Mouse (Mus musculus) erythroid progenitor cell, adult 5-6 weeks (primary cell): ENCODE data around the gene Scn8a. TPM values are rescaled to one million over a fixed set of nuclear protein-coding genes. Genes with fewer than 3 reads are reported as not detected.

ENCODE experiments used
- ATAC-seq: replicated peaks from 2 replicates; pipeline ENCODE4 v1.8.0; 2016; ENCODE audit warnings: moderate number of reproducible peaks, mild to moderate bottlenecking, moderate TSS enrichment, inconsistent platforms; ENCODE audit not compliant: poor library complexity, low FRiP score, severe bottlenecking
- total RNA-seq, 2 experiments: library from RNA; stranded (forward) in 1 of 2; stranded (reverse) in 1 of 2; fragments of 150-400 nt in 1 of 2; fragments of 186-747, 209-891 nt in 1 of 2; gene quantifications; 2 replicates each; pipeline versions ENCODE4 v1.2.3 to v1.2.4; 2015 to 2017; ENCODE audit warnings: low replicate concordance in 2 of 2

Scn8a gene
- total RNA-seq, 2 experiments from 2014 or later: not detected

DNA sequence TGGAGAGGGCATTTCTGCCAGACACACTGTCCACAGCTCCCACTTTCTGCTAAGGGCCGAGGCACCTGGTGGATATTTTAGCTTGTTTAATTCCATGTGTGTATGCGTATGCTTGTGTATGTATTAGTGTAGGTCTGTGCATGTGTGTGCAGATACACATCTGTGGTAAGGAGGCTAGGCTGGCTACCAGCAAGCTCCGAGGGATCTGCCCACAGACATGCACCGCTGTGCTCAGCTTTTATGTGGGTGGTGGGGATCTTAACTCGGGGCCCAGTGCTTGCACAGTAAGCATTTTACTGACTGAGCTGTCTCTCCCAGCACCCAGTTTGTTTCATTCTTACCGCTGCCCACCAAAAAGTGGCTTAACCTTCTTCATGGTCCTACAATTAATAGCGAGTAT, 137.6 kb downstream of the Scn8a start:
- ATAC-seq: no peak

DNA sequence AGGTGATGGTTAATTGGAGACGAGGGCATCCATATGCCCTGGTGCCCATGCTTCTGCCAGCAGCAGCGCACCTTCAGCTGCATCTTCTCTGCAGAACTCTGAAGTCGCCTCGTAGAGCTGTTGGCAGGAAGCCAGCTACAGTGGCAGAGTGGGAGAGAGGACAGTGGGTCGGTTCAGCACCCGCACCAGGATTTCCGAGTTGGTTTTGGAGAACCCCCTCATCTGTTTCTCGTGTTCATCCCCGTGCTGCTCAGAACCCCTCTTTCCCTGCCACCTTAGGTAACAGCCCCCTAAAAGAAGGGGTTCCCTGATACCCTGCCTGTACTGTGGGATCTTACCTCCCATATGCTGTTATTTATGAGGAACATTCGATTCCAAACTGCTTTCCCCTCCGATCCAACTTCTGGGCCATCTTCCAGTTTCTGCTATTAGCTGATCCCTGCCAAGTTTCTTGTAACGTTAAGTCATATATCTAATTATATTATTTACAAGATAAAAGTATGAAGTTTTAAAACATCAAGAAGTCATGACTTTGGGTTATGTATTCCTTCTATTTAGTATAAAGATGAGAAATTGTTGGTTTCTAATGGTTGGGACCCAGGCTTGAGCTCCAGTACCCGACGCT, 138.8 kb downstream of the Scn8a start:
- ATAC-seq: no peak

- no peak for ATAC-seq
These were observed 141.7 kb downstream of the Scn8a start for GRCm38 (mm10) chr15:101011352-101011751.

DNA sequence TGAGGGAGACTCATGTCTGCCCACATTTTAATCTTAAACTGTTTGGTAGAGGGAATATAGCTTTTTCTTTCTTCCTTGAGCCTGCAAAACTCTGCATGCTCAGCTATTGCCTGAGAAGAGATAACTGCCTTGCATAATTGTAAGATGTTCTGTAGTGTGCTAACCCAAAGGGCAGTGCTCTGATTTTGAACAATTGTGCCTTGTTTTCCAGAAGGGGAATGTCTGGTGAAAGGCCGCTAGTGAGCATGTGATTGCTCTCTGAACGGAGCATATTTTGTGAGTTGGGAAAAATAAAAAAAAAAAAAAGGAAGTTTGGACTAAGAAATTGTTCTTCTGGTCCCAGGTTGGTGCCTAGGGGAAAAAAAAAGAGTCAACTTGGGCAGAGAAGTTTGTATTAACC, 159.3 kb downstream of the Scn8a start:
- ATAC-seq: no peak

DNA sequence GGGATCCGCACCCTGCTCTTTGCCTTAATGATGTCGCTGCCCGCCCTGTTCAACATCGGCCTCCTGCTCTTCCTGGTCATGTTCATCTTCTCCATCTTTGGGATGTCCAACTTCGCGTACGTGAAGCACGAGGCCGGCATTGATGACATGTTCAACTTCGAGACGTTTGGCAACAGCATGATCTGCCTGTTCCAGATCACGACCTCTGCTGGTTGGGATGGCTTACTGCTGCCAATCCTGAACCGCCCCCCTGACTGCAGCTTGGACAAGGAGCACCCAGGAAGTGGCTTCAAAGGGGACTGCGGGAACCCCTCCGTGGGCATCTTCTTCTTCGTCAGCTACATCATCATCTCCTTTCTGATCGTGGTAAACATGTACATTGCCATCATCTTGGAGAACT, 170.0 kb downstream of the Scn8a start:
- ATAC-seq: no peak

DNA sequence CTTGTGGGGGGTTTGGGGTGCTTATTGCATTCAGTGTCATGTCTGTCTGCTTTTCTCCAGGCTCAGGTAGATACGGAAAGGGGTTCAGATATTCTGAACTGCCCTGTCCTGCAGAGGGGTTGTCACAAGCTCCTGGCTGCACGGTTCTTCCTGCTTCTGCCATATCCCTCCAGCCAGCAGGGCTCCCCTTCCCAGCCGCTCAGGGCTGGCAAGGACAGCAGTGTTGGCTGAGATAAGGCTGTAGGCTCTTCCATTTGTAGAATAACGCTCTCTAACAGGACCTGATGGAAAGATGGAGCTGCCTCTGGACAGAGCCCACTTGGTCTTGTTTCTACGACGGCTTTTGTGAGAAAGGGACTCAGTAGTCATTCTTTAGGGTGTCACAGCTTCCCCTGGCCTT, 172.3 kb downstream of the Scn8a start:
- ATAC-seq: no peak

DNA sequence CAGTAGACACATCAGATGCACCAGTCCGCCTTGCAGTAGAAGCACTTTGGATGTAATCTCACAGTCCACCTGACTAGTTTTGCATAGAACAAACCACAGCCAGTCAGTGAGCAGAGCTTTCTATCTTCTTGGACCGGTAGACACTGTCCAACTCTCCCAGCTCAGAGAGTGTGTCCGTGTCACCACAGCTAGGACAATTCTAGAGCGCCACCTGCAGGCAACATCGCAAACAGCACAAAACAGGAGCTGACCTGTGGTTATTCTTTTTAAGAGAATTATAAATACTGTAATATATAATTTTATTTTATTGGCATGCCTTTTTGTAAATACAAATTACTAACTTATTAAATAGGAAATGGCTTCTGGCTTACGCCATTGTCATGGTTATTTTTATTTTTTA, 173.0 kb downstream of the Scn8a start:
- ATAC-seq: no peak

DNA sequence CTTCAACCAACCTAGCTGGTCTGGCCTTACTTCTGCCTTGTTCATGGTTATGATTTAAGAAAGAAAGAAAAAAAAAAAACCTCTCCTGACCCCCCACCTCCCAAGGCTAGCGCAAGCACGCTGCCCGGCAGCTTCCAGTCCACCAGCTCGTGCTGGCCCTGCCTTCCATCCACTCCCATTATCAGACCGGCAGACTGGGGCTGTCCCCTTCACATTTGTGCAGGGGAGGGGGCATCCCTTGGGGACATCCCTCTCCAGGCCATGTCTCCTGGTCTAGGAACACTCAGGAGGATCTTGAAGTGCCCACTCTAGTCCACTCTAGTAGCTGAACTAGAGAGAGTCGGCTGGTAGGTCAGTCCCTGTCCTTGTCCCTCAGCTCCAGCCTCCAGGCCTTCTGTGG, 174.9 kb downstream of the Scn8a start:
- no peak for ATAC-seq

DNA sequence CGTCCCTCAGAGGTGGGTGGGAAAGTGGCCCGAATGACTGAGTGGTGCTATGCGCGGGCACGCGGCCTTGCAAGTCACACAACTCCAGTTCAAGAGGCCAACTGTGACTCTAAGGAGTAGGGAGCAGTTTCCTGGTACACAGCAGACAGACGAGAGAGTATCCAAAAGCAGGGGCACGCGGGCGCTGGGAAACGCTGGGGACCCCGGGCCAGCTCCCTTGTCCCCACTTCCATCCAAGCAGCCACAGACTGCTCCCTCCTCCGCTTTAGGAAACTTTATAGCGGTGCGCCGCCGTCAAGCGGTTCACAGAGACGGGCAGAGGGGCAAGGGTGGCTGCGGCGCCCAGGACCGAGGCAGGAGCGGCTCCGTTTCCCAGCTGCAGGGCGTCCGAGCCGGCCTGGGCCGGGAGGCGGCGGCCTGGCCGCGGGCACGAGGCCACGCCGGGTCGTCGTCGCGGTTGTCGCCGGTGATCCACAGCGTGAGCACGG, 176.4 kb downstream of the Scn8a start:
- ATAC-seq: no peak

DNA sequence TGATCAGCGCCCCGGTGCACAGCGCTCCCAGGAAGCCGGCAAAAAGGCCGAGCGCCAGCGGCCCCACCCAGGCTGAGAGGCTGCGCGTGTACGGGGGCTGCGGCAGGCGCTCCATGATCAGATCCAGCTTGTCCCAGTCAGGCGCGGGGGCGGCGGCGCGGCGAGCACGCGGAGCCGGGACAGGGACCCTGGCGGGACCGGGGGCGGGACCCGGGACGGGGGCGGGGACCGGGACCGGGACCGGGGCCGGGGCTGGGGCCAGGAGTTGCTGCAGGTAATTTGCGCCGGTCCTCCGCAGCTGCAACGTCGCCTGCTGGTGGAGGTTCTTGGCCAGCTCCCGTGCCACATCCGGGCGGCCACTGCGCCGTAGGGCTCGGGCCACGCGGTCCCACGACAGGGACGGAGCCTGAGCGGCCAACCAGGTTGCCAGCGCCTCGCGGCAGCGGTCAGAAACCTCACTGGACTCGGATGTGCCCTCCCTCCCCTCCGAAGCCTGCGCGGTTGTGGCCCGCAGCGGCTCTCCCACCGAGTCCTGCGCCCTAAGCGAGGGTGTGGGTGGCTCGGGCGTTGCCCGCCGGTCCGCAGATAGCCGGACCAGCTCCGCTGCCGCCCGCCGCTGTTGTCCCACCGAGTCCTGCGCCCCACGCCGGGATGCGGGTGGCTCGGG, 177.0 kb downstream of the Scn8a start:
- no peak for ATAC-seq

GRCm38 (mm10) chr15:101047194-101047555, 177.5 kb downstream of the Scn8a start, which contains the start of gene Gm47841:
Gene Gm47841, minus strand, starts transcription at chr15:101047397.
- ATAC-seq: no peak

DNA sequence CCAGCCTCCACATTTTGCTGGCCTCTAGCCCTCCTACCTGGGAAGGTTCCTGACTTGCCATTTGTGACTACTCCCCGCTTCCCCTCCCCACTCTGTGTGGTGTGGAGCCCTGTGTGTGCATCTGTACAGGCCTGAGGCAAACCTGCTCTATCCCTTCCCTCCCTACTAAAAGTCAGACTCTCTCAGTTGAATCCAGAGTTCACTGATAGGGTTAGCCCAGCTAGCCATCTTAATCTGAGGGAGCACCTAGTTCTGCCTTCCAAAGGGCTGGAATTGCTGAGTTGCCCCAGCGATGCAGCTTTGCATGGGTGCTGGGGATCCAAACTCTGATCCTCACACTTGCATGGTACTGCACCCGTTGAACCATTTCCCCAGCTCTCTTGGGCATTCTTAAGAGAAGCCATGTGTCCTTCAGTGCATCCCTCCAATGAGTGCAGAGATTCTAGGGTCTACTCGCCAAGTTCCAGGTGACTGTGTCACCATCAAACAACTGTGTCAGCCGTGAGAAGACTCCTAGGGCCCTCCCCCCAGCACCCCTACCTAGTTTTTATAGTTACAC, 178.8 kb downstream of the Scn8a start:
- ATAC-seq: no peak

DNA sequence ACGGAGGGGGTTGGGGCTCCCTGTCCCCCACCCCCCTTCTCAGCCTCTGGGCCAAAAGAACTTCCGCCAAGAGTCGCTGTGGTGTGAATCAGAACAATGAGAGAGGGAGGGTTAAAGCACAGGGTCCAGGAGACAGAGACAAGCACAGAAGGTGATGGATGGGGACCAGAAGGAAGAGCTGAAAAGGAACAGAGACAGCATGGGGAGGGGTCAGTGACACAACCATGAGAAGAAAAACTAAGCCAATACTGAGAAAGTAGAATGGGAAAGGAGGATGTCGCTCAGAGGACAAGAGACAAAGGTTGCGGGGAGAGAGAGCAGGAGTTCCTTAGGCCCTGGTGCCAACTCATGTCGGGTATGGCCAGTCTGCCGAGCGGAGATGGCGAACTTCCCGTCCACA, 182.2 kb downstream of the Scn8a start:
- no peak for ATAC-seq

- ATAC-seq: no peak
These were observed 183.2 kb downstream of the Scn8a start for GRCm38 (mm10) chr15:101052560-101053501.

DNA sequence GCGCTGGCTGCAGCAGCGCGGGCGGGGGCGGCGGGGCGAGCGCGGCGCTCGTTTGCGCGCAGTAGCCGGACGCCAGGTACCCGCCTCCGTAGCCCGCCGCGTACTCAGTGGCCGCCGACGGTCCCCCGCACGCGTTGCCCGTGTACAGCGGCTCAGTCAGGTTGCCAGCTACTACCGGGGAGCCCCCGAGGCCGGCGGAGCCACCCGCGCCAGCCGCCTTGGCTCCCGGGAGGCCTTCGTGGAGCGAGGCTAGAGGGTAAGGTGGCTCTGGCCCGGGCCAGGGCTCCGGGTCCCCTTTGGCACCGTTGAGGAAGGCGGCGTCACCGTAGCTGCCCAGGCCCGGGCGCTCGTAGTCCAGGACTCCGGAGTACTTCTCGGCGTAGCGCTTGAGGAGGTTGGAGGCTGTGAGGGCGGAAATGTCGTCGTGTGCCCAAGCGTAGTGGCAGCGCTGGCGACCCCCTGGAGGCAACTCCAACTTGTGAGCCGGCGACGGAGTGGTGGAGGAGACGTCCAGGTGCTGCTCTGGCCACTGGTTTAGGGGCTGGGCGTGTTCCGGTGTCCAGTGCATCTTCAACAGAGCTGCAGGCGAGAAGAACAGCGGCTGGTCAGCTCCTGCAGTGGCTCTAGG, 184.3 kb downstream of the Scn8a start:
- ATAC-seq: no peak

DNA sequence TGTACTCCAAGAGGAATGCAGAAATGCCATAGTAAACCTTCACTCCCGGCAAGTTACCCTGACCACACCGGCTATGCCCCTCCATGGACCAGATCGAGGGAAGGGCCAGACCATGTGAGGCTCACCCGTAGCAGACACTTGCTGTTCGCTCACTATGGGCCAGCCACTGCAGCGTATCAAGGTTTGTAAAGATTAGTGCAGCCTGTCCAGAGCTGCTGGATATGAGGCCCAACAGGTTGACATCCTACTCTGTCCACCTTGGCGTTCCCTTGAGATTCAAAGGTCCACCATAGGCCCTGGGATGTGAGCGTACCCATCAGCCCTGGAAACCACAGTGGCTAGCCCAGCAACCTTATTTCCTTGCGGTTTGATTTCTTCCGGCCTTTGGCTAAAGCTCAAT, 184.9 kb downstream of the Scn8a start:
- no peak for ATAC-seq

DNA sequence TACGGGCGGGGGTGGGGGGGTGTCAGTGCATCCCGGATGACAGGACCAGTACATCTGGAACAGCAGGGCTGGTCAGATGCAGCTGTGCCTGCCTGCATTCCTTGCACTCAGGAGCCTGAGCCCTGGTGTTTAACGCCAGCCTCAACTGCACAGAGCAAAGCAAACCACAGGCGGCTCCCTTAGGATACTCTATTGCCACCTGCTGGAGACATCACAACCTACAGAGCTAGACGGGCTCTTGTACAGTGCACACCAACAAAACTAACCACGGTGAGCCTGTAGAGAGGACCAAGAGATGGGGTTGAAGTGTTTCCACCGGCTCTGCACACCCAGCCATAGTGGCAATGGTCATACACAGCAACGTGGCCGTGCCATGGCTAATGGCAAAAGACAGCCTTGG, 186.6 kb downstream of the Scn8a start:
- ATAC-seq: no peak

DNA sequence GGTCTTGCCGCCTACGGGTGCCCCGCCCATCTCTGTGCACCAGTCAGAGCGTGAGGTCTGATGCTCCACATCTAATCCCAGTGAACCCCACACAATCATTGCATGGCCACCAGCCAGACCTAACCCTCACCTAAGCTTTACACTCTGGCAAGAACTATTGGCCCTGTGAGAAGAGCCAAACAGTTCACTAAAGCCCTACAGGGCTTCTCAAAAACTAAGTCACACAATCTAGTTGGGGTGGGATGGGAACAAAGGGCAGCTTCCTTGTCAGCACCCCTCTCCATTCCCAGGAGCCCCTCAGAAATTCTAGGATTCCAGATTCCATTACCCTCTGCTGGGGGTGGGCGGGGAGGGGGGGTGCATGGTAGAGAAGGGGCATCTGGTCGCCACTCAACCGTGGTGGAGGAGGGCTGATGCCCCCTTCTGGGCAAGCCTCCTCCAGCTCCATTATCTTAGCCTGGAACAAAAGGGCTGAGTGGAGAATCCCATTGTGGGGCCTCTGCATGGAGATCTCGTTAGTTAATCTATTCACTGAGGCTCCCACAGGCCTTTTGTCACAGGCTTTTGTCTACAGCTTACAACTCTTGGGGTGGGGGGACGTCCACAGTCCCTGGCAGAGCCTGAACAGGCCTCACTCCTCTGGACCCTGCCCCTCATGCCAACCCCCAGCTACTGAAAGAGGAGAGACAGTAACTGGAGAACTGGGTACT, 190.1 kb downstream of the Scn8a start:
- no peak for ATAC-seq

GRCm38 (mm10) chr15:101060280-101060852, 190.7 kb downstream of the Scn8a start:
- no peak for ATAC-seq
